Mouse (Mus musculus): ENCODE data around the gene Ccr10. TPM values are rescaled to one million over a fixed set of nuclear protein-coding genes. Genes with fewer than 3 reads are reported as not detected.
"Not testable (repeated sequence)": the region's sequence is repeated elsewhere in the genome, so short reads cannot be mapped to it uniquely, and the experiment has no call there.

Ccr10 gene
- total RNA-seq, 2 experiments from 2014 or later, result 0.14 TPM; not detected in 1

GRCm38 (mm10) chr11:101161551-101161950 is 13.7 kb downstream of the Ccr10 start:
- intact Hi-C loops (cut with DNase I), result no loop called here
- DNase-seq (ENCODE audit: low spot score), result no peak

GRCm38 (mm10) chr11:101160981-101161505 is 14.2 kb downstream of the Ccr10 start:
- intact Hi-C loops (cut with DNase I); DNase-seq (ENCODE audit: low spot score): not testable (repeated sequence)

- DNase-seq (ENCODE audit: low spot score); intact Hi-C loops (cut with DNase I): not testable (repeated sequence)
Observed at GRCm38 (mm10) chr11:101160151-101160550, 15.1 kb downstream of the Ccr10 start.

GRCm38 (mm10) chr11:101155728-101156371 is 19.4 kb downstream of the Ccr10 start, which contains the start of gene Tubg2:
TSS of gene Tubg2 (plus strand) at chr11:101155907.
- no peak for DNase-seq (ENCODE audit: low spot score)
- intact Hi-C loops (cut with DNase I), result no loop called here

- DNase-seq (ENCODE audit: low spot score), result no peak
- intact Hi-C loops (cut with DNase I), result no loop called here
Observed at GRCm38 (mm10) chr11:101155151-101155550, 20.1 kb downstream of the Ccr10 start.

GRCm38 (mm10) chr11:101154648-101155047 is 20.6 kb downstream of the Ccr10 start:
- intact Hi-C loops (cut with DNase I), result no loop called here
- DNase-seq (ENCODE audit: low spot score), result no peak

- no peak for DNase-seq (ENCODE audit: low spot score)
- intact Hi-C loops (cut with DNase I), result no loop called here
Observed at GRCm38 (mm10) chr11:101152825-101153224, 22.4 kb downstream of the Ccr10 start.

GRCm38 (mm10) chr11:101151063-101151462 is 24.2 kb downstream of the Ccr10 start:
- intact Hi-C loops (cut with DNase I), result no loop called here
- DNase-seq (ENCODE audit: low spot score), result no peak

GRCm38 (mm10) chr11:101149178-101150105 is 25.8 kb downstream of the Ccr10 start:
- intact Hi-C loops (cut with DNase I), result no loop called here
- no peak for DNase-seq (ENCODE audit: low spot score)

- intact Hi-C loops (cut with DNase I), result no loop called here
- DNase-seq (ENCODE audit: low spot score), result no peak
Observed at GRCm38 (mm10) chr11:101148751-101149150, 26.5 kb downstream of the Ccr10 start.

- DNase-seq (ENCODE audit: low spot score), result no peak
- intact Hi-C loops (cut with DNase I), result no loop called here
Observed at GRCm38 (mm10) chr11:101146377-101146776, 28.9 kb downstream of the Ccr10 start.

GRCm38 (mm10) chr11:101143338-101144225 is 31.7 kb downstream of the Ccr10 start:
- intact Hi-C loops (cut with DNase I), result no loop called here
- DNase-seq (ENCODE audit: low spot score), result no peak

GRCm38 (mm10) chr11:101142215-101142967 is 32.9 kb downstream of the Ccr10 start:
- DNase-seq (ENCODE audit: low spot score), result no peak
- intact Hi-C loops (cut with DNase I), result no loop called here

GRCm38 (mm10) chr11:101141088-101141487 is 34.2 kb downstream of the Ccr10 start:
- no peak for DNase-seq (ENCODE audit: low spot score)
- intact Hi-C loops (cut with DNase I), result no loop called here

GRCm38 (mm10) chr11:101140164-101140819 is 35.0 kb downstream of the Ccr10 start:
- intact Hi-C loops (cut with DNase I), result no loop called here
- DNase-seq (ENCODE audit: low spot score), result no peak

GRCm38 (mm10) chr11:101138536-101139181 is 36.6 kb downstream of the Ccr10 start:
- intact Hi-C loops (cut with DNase I), result no loop called here
- DNase-seq (ENCODE audit: low spot score), result no peak

GRCm38 (mm10) chr11:101137000-101137399 is 38.2 kb downstream of the Ccr10 start:
- intact Hi-C loops (cut with DNase I), result no loop called here
- DNase-seq (ENCODE audit: low spot score), result no peak

- intact Hi-C loops (cut with DNase I), result no loop called here
- DNase-seq (ENCODE audit: low spot score), result no peak
Observed at GRCm38 (mm10) chr11:101134217-101134865, 40.9 kb downstream of the Ccr10 start.
